Mouse (Mus musculus) mesoderm, embryonic 11.5 days (tissue): ENCODE measurements around the gene Prkar1a.
A peak's percentile ranks its signal among the peaks of the same experiment; 100 is the strongest.

Experiments used
- DNase-seq: peaks from one replicate; pipeline ENCODE4 v3.0.0-alpha.2; 2012; ENCODE audit warnings: low read depth, low spot score

Gene Prkar1a

DNA sequence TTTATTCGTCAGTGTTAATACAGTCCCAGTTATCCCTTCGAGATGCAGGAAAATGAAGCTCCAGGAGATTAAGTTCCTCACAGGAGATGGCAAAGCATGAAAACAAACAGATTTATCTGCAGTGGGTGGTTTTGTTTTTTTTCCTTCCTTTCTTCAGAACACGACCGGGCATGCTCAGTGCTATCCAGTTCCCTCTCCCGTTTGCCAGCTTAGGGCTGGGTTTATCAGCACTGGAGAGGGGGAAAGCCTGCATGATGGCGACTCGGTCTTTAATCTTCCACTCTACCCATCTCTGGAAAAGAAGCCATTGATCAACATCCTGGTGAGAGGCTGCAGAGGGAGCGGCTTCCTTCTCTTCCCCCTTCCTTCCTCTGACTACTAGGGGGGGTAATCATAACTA lies at the start of gene Prkar1a:
Gene Prkar1a (plus strand): TSS at position 200 of the 400 bp plus-strand sequence.
- no peak for DNase-seq

DNA sequence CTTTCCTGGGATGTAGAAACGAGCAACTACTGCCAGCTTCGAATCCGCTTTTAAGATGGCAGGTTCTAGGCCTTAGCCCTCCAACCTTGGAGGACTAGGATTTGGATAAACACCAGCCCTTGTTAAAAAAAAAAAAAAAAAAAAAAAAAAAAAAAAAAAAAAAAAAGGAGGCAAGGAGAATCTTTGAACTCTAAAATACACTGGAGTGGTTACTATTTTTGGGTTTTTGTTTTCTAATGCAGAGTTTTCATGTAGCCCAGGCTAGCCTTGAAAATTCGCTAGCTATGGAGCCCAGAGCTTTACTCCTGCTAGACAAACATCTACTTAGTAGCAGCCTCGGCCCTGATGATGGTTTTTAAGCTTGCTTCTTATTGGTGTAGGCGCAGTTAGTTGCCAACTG lies 41.6 kb upstream of the Prkar1a start:
- no peak for DNase-seq

DNA sequence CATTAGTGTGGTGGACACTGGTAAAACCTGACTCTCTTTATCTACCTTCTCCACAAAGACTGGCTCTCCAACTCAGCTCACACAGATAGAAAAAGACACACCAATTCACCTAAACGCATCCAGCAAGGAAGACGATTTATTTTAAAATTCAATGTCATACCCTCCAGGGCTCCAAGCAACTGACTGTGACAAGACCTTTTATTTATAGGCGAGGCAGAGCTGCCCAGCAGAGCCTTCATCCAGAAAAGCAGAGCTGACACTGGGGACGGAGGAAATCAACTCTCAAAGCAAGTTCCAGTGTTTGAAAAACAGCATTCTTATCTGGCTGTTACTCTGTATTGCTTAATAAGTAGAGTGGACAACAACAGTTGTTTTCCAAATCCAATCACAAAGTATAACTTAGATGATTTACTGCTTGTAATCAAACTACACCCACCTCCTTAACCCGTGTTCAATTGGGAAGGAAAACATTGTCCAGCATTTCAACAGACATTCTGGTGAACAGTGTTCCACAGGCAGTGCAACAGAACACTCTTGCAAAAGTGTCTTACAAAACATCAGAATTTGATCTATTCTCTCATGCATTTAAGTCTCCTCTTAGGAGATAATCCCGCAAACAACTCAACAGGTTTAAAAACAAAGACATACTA lies 40.1 kb upstream of the Prkar1a start:
- no peak for DNase-seq

DNA sequence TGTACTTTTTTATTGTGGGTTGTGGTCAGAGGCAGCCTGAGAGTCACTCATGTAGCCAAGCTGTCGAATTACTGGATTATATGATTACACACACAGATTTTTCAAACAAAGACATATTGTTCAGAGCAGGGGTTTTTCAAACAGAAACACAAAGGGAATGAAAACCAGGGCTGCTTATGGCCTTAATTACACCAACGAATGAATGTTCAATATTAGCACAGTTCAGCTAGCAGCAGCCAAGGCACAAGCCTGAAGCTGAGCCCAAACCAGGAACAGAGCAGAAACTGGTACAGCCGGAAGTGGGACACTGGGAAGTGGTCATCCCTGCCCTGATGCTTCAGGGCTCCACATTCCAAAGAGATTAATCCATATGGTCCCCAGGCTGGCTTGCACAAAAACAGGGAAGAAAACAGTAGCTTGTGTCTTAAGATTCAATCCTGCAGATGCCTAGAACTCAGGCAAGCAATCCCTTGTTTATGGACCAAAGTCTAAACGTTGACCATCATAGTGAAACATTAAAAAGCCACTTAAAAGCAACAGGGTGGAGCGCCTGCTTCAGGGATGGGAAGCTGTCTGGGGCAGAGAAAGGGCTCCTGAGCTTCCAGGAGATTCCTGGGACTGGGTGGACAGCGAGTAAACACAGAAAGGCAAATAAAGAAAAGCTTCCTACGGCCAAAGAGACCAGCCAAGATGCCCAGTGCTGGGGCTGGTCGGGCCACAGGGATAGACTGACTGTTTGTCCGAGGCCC lies 39.0 kb upstream of the Prkar1a start:
- no peak for DNase-seq

DNA sequence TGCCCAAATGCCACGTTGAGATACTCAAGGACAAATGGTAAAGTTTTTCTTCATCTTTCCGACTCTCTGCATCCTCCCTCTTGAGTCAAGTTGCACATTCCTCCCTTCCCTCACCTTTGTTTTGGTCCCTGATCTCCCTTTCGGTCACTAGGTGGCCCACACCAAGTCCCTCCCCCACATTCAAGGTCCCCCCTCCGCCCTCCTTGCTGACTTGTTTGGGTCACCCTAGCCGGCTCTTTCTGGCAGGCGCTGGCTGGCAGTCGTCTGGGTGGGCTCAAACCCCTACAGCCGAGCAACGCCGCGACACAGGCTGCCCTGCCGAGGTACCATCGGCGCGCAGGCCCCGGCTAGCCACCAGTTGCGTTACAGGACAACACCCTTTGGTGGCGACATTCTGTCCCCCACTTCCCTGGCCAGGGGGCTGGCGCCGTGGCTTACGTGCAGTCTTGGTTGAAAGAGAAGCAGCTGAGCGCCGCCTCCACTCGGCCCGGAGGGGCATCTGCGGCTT lies 38.4 kb upstream of the Prkar1a start:
- no peak for DNase-seq

DNA sequence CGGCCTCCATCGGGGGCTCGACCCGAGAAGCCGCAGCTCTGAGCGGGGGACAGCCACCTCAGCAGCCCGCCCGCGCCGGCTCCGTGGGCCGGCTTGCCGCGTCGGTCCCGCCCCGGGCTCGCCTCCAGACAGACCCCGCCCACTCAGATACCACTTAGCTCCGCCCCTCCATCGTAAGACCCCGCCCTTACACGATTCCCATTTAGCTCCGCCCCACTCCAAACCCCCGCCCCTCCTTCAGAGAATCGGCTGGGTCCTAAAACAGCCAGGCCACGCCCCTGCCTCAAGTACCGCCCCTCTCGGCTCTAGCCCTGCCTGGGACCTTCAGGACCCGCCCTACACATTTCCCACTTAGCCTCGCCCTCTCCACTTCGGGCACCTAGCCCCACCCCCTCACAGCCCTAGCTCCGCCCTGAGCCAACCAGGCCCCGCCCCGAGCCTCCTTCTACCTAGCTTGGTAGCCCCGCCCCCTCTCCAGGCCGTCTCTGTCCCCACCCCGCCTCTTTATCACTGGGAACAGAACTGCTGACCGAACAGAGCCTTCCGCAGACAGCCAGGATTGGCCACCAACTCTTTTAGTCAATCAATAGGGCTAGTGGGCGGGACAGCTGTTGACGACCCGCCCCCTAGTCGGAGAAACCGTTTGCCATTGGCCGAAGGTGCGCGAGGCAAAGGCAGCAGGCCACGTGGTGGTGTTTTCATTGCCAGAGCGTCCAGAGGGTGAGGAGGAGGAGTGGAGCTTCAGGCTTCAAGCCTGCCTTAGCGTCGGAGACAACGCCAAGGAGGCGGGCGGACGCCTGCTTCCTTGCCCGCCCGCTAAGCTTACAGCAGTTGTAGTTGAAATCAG lies 37.7 kb upstream of the Prkar1a start, which contains the start of gene Wipi1:
Gene Wipi1 (minus strand): TSS at position 665 of the 847 bp plus-strand sequence.
- peak; percentile 98 for DNase-seq

DNA sequence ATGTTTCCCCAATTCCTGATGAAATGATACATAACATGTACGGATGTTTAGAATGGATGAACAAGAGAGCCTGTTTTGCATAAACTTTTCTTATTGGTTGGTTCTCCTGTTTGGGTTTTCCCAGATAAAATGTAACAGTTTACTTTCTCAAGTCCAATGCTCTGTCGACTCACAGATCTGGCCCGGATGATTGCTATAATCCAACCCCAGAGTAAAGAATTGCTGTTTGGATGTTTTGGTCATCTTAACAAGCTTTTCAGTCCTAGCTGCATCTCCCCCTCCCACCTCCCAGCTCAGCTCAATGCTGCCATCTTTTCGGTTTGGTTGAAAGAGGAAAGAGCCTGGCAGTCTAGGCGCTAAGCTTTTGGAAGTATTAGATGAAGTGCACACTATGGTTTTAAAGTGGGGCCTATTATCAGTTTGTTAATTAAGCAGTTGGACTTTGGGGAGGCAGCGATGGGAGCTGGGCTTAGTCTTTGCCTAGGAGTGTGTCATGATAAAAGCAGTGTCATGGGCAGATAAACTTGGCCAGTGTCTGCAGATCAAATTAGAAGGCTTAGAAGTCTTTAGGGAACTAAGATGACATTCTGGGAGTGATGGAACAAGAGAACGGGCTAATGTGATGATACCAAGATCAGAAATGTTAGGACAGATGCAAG lies 36.2 kb upstream of the Prkar1a start:
- no peak for DNase-seq

DNA sequence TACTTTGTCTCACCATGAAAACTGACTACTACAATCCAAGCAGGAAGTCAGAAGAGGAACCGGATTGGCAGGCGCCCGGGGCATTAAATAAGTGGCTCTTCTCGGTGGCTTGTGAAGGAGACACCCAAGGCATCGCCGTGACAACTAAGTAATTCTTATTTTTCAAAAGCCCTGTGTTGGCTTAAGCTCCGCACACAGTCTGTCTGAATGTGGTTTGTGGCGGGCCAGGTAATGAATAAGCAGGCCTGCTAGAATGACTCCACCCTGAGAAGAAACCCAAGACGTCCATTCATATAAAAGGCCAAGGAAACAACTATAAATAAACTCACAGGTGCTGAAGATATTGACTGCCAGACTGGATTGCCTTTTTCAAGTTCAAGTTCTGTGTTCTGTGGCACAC lies 33.9 kb upstream of the Prkar1a start:
- no peak for DNase-seq

DNA sequence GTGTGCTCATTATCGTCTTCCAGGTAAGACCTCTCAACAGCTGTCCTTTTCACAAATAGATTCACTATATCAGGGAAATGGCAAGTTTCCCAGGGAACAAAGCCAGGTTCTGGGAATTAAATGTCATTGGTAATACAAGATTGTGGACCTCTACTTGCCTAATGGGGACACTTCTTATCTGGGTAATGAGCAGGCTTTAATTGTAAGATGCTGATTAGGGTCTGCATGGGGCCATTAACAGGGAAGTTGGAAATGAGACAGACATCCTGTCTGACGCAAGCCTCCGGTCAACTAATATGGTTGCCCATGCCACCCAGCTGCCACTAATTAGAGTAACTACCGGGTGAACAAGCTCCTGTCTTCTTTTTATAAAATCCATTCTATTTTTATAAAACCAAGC lies 32.9 kb upstream of the Prkar1a start:
- no peak for DNase-seq

DNA sequence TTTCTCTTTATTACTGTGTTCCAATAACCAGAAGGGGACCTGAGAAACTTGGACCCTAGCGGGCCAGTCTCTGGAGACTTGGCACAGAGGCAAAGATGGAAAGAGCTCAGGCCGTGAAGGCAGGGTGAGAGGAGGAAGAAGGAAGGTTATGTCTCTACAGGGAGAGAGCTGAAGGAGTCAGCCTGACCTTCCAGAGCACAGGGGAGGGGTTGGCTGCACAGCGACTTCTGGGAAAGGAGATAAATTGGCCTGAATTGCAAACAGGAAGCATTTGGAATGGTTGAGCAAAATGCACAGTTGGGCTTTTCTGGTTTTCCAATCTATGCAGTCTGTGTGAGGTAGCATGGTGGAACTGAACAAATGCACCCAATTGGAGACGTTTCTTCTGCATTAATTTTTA lies 32.4 kb upstream of the Prkar1a start:
- no peak for DNase-seq

DNA sequence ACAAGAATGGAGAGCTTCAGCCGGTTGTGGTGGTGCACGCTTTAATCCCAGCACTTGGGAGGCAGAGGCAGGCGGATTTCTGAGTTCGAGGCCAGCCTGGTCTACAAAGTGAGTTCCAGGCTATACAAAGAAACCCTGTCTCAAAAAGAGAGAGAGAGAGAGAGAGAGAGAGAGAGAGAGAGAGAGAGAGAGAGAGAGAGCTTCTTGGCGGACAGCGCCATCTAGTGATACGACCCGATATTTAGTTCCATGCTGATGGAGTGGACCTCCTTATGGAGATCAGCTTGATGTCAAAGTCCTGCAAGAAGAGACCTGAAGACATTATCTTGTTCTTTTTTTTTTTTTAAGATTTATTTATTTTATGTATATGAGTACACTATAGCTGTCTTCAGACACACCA lies 30.1 kb upstream of the Prkar1a start:
- DNase-seq: peak; percentile 72

DNA sequence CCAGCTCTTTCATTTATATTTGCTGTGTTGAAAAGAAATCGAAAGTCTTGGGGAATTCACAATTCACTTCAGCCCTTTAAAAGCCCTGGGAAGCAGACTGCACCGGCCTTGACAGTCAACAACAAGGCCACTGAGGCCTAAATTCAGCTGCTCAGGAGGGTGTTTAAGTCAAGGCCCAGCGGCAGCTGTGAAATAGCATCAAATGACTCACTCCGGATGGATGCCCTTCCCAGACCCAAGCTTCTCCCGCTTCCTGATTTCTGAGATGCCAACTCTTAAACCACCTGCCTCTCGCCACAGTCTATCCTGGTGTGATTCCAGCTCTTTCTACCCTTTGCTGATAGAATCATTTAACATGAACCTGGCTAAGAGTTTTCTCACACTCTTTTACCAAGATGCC lies 28.8 kb upstream of the Prkar1a start:
- DNase-seq: no peak

DNA sequence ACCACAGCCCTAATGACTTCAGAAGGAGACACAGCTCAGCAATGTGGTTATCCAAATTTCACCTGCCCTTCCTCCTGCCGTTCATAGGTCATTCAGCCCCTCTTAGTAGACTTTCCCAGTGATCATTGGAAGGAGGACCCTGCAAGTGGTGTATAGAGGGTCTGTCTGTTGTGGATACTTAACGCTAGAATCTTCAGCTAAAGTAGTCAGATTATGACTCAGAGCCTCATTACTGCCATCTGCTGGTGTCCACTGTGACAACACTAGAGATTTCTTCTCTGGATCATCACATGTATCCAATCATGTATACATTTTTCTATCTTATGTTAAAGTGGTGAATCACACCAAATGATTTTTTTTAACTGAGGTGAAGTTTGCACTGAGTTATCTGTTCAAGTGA lies 28.0 kb upstream of the Prkar1a start:
- DNase-seq: peak; percentile 64

DNA sequence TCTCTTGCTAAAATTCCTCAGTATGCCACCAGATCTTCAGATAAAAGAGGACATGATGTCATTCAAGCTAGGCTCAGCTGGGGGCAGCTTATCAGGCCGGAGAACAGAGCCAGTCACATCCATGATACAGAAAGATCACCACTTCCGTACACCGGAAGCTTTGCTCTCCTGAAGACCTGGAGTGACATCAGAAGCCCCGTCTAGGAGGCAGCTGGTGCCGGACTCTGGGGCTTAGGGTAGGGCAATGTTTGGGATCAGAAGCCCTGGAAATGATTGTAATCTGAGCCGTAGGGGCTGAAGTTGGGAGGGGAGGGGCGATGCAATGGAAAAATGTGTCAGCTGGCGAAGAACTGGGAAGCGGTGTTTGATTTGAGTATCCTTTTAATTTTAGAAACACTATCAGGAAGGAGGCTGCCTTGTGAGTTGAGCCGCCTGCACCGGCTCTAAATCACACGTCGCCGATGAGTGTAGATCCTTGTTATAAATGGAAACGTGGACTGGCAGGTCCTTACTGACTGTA lies 26.6 kb upstream of the Prkar1a start:
- peak; percentile 35 for DNase-seq

DNA sequence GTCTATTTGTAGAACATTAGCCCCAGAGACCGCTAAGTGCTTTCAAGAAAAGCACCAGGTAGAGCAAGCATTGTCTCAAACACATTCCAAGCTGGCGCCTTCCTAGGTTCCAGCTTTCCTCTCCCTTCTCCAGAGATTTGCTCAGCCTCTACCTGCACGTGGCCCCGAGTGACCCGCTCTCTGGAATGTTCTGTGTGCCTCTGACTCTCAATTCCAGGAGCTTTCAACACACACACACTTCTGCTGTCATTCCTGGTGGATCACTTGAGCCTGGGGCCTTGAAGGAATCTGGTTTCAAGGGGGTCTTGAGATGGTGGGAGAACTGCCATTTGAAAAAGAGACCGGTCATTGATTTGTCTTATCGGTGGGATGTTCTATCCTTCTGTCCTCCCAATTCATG lies 26.0 kb upstream of the Prkar1a start:
- no peak for DNase-seq

DNA sequence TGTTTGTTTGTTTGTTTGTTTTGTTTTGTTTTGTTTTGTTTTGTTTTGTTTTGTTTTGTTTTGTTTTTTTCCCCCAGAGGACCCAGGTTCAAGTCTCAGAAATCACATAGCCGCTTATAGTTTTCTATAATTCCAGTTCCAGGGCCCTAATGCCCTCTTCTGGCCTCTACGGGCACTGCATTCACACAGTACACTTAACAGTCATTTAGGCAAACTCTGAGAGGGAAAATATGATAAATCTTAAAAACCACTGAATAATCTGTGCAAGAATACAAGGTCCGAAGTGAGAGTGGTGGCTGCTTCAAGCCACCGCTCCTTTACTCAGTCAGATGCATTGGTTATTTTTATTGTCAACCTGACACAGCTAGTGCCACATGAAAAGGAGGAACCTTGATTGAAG lies 21.6 kb upstream of the Prkar1a start:
- no peak for DNase-seq

DNA sequence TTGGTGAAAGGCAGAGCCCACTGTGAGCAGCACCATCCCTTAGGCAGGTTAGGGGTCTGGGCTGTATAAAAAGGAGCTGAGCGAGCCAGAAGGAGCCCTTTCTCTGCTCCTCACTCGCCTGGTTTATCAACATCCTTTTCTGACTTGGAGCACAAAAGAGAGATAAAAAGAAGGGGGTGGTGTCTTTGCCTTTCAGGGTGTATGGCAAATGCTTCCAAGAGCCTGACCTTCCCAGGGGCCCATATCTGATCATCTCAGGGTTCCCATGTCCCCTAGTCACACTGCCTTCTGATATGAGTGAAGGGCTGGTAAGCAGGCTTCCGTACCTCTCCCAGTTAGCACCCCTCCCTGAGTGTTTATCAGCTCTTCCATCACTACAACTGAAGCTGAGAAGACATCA lies 21.1 kb upstream of the Prkar1a start:
- DNase-seq: no peak

DNA sequence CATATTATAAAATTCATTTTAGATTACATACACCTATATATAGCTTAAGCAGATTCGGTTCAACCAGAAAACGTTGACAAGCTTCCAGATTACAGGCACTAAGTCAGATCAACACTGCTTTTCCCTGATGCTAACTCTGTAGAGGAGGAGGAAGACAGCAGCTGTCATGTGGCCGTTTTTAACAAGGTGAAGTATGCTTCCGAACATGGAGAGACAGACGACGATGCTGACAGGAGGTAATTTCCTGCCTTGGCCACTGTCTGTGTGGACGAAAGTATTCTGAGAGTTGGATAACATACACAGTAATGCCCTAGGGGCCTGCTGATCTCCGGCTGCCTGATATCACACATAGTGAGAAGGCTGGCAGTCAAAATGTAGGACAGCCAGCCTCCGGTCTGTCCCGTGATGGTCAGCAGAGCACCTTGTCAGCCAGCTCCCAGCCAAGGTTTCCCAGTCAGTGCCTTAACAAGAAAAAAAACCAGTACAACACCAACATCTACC lies 20.1 kb upstream of the Prkar1a start:
- no peak for DNase-seq

DNA sequence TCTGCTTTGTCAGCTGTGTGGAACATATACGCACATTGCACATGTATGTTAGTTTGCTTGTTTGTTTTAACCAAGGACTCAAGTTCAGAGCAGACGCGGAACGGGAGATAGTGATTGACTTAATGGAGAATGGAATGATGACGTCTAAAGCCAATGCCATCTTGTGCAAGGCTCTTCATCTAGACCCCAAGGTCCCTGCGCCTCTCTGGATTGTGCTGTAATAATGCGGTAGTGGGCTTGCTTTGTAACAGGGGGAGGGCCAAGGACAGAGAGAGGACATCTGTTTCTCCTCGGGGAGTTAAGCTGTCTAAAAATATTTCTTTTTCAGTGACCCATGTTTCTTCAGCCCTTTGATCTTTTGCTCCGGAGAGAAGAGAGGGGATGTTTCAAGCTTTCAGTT lies 14.3 kb upstream of the Prkar1a start:
- peak; percentile 27 for DNase-seq

DNA sequence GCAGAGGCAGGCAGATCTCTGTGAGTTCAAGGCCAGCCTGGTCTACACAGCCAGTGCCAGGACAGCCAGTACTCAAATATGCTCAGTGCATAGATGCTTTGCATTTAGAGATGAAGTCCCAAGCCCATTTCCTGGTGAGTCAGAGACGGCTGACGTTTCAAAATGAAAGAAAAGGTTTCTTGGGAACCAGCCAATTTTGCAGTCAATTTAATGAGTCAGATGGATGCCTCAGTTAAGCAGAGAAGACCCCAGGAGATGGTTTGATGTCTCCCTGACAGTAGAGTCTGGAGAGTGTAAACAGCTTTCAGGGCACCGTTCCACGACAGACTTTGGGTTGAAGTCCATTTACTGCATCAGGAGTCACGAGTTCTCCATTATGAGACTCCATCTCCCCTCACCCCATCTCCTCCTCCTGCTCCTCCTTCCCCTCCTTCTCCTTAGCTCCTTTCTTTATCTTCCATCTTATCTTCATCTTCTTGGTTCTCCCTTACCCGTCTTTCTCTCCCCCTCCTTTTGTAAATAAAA lies 13.3 kb upstream of the Prkar1a start:
- DNase-seq: no peak
